Mouse (Mus musculus): ENCODE measurements around the gene Tgfb1.
A peak's percentile ranks its signal among the peaks of the same experiment; 100 is the strongest.

Gene Tgfb1

GRCm38 (mm10) chr7:25736920-25737319 is 50.1 kb downstream of the Tgfb1 start:
- no peak for DNase-seq (ENCODE audit: low spot score in 2 of 2)

GRCm38 (mm10) chr7:25738277-25738676 is 51.5 kb downstream of the Tgfb1 start:
- DNase-seq (ENCODE audit: low spot score in 2 of 2), result no peak

GRCm38 (mm10) chr7:25746844-25747243 is 60.0 kb downstream of the Tgfb1 start:
- no peak for DNase-seq (ENCODE audit: low spot score in 2 of 2)

GRCm38 (mm10) chr7:25753076-25753475 is 66.3 kb downstream of the Tgfb1 start:
- no peak for DNase-seq (ENCODE audit: low spot score in 2 of 2)

GRCm38 (mm10) chr7:25753643-25754438 is 67.0 kb downstream of the Tgfb1 start:
- DNase-seq (ENCODE audit: low spot score in 2 of 2), result peak; percentile 14 to 37

- no peak for DNase-seq (ENCODE audit: low spot score in 2 of 2)
These were observed 67.6 kb downstream of the Tgfb1 start for GRCm38 (mm10) chr7:25754439-25754737.

All from right cerebral cortex, postnatal 36 days (tissue).